ENCODE assay signal across 25 mouse cellular contexts in genomic region chr8:15570091-15570490, GRCm38 (mm10).
DNase-seq lines count a peak whose midpoint lies in the region; ATAC-seq and TF ChIP-seq lines count a peak whose summit lies in the region.
"Had no signal": no experiment of that assay in that cellular context is flagged by ENCODE, and none has a peak within 500 bp of the region (broad histone marks: within the 10 kb centered on the region; RNA-seq: fewer than 3 reads in every experiment).

No protein-coding gene starts in this region.

- TF ChIP-seq CTCF in left cerebral cortex, adult 2 months (IDR thresholded peaks at IDR 0.05) = no peak

- H3K4me1 ChIP-seq in hindbrain, embryonic 11.5 days (replicated peaks; ENCODE audit: control insufficient read depth, insufficient read depth, low read length) = no peaks in the 10 kb centered on the region
- H3K4me1 ChIP-seq in hindbrain, embryonic 10.5 days (replicated peaks) = no peaks in the 10 kb centered on the region
- H3K4me1 ChIP-seq: embryonic facial prominence, embryonic 12.5 days; heart, embryonic 13.5 days; hindbrain, embryonic 13.5 days; limb, embryonic 15.5 days; lung, embryonic 15.5 days; neural tube, embryonic 12.5 days had no signal

- H3K9ac ChIP-seq in hindbrain, embryonic 11.5 days (ENCODE audit: low read depth, low read length) = no peak overlapping the region
- H3K9ac ChIP-seq: embryonic facial prominence, embryonic 12.5 days; heart, embryonic 13.5 days; hindbrain, embryonic 13.5 days; limb, embryonic 15.5 days; liver, embryonic 14.5 days; lung, embryonic 15.5 days; neural tube, embryonic 12.5 days had no signal

- H3K36me3 ChIP-seq in hindbrain, embryonic 11.5 days (ENCODE audit: control insufficient read depth, insufficient read depth, low read length) = no peaks in the 10 kb centered on the region
- no peaks in the 10 kb centered on the region for H3K36me3 ChIP-seq in hindbrain, embryonic 10.5 days
- H3K36me3 ChIP-seq: embryonic facial prominence, embryonic 12.5 days; heart, embryonic 13.5 days; hindbrain, embryonic 13.5 days; limb, embryonic 15.5 days; lung, embryonic 15.5 days; neural tube, embryonic 12.5 days had no signal

- H3K9me3 ChIP-seq in hindbrain, embryonic 11.5 days (ENCODE audit: control insufficient read depth, low read length) = no peaks in the 10 kb centered on the region
- no peaks in the 10 kb centered on the region for H3K9me3 ChIP-seq in hindbrain, embryonic 10.5 days
- H3K9me3 ChIP-seq: embryonic facial prominence, embryonic 12.5 days; heart, embryonic 13.5 days; hindbrain, embryonic 13.5 days; limb, embryonic 15.5 days; lung, embryonic 15.5 days; neural tube, embryonic 12.5 days had no signal

- peak; percentile 90 for DNase-seq in brain, adult 2 months (ENCODE audit: low read depth, low spot score)
- DNase-seq in left cerebral cortex, adult 2 months (ENCODE audit: extremely low spot score in 1 of 2, low spot score in 2 of 2) = peak; percentile 47 to 63
- peak; percentile 49 to 70 for DNase-seq in right cerebral cortex, postnatal 10 days (ENCODE audit: low spot score in 2 of 2)
- no peak for DNase-seq in hindbrain, embryonic 11.5 days (ENCODE audit: low spot score)
- no peak for DNase-seq in hindbrain, embryonic 10.5 days (ENCODE audit: low spot score)
- no peak for DNase-seq in urinary bladder, postnatal 10 days (ENCODE audit: low spot score)
- DNase-seq: adrenal gland, adult 2 months; cerebellum, adult 11-12 months; cerebellum, postnatal 25 days; gastrocnemius, postnatal 25 days; heart, adult 2 months; heart, postnatal 14 days; kidney, adult 18-20 months; lung, postnatal 4 days; midbrain, embryonic 14.5 days; spleen, adult 18-20 months; thymus, postnatal 36 days had no signal

- no peaks in the 10 kb centered on the region for H3K27me3 ChIP-seq in hindbrain, embryonic 11.5 days (ENCODE audit: control insufficient read depth, insufficient read depth, low read length)
- no peaks in the 10 kb centered on the region for H3K27me3 ChIP-seq in hindbrain, embryonic 10.5 days (ENCODE audit: insufficient read depth, poor library complexity, severe bottlenecking)
- H3K27me3 ChIP-seq: embryonic facial prominence, embryonic 12.5 days; heart, embryonic 13.5 days; hindbrain, embryonic 13.5 days; limb, embryonic 15.5 days; lung, embryonic 15.5 days; neural tube, embryonic 12.5 days had no signal

- H3K4me2 ChIP-seq in hindbrain, embryonic 11.5 days (replicated peaks; ENCODE audit: low read depth, low read length) = no peak overlapping the region
- H3K4me2 ChIP-seq: embryonic facial prominence, embryonic 12.5 days; heart, embryonic 13.5 days; hindbrain, embryonic 13.5 days; limb, embryonic 15.5 days; lung, embryonic 15.5 days; neural tube, embryonic 12.5 days had no signal

- intact Hi-C loops in left cerebral cortex, adult 2 months (cut with DNase I) = loop anchor here (2.0 to 5.0 kb wide), 3 partner anchors 57 to 422 kb away; no protein-coding TSS in a partner anchor

- peak overlapping the region; percentile 34; the same call in 1 of the 2 replicates for H3K27ac ChIP-seq in left cerebral cortex, adult 2 months
- no peak overlapping the region for H3K27ac ChIP-seq in hindbrain, embryonic 11.5 days (ENCODE audit: low read depth, low read length)
- H3K27ac ChIP-seq in hindbrain, embryonic 10.5 days = no peak overlapping the region
- H3K27ac ChIP-seq: embryonic facial prominence, embryonic 12.5 days; heart, adult 2 months; heart, embryonic 13.5 days; hindbrain, embryonic 13.5 days; limb, embryonic 15.5 days; liver, embryonic 14.5 days; lung, embryonic 15.5 days; neural tube, embryonic 12.5 days had no signal

- ATAC-seq in frontal cortex, adult (ENCODE audit: low TSS enrichment) = peak; percentile 100
- ATAC-seq in hindbrain, embryonic 11.5 days (ENCODE audit: low FRiP score) = no peak

- WGBS in hindbrain, embryonic 11.5 days = 78% methylated on average over 5 of the region's 5 CpGs
- 90% methylated on average over 5 of the region's 5 CpGs for WGBS in hindbrain, embryonic 10.5 days

- H3K4me3 ChIP-seq in left cerebral cortex, adult 2 months = no peak overlapping the region
- H3K4me3 ChIP-seq in hindbrain, embryonic 11.5 days (ENCODE audit: low read depth, low read length) = no peak overlapping the region
- no peak overlapping the region for H3K4me3 ChIP-seq in hindbrain, embryonic 10.5 days
- H3K4me3 ChIP-seq: embryonic facial prominence, embryonic 12.5 days; heart, adult 2 months; heart, embryonic 13.5 days; hindbrain, embryonic 13.5 days; limb, embryonic 15.5 days; lung, embryonic 15.5 days; neural tube, embryonic 12.5 days had no signal

Comparison
In these comparisons a context has a peak if more than half of its experiments do, and no peak if none do; other contexts are left out.
1. DNase-seq: peak in brain, adult 2 months (single experiment), left cerebral cortex, adult 2 months (2 of 2) and right cerebral cortex, postnatal 10 days (2 of 2); none in hindbrain, embryonic 11.5 days (single experiment), hindbrain, embryonic 10.5 days (single experiment) and urinary bladder, postnatal 10 days (single experiment).